Comparison of ENCODE assay signal across 13 mouse cellular contexts in the genomic region with DNA sequence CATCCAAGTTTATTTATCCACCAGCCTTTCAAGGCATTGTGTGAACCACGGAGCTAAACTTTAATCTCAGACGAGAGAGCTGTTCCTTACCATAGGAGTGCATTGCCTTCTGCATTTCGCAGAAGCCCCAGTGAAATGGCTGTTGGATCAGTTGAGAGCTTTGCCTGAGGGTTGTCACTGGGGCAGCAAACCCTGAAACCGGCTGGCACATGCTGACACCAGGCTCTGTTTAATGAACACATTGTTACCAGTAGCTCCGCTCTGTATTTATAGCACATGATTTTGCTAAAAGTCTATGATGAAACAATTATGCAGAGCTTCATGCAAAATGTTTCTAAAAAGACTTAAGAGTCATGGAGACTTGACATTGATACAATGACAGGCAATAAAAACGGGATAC.
"Had no signal": no experiment of that assay in that cellular context is flagged by ENCODE, and none has a peak within 500 bp of the region (broad histone marks: within the 10 kb centered on the region; RNA-seq: fewer than 3 reads in every experiment).

No protein-coding gene starts in this region.

- H3K36me3 ChIP-seq: liver, embryonic 13.5 days had no signal

- DNase-seq: kidney, adult 2 months; kidney, postnatal 25 days; liver, embryonic 13.5 days; lung, adult 2 months; lung, postnatal 14 days; lung, postnatal 4 days; midbrain, embryonic 14.5 days; right cerebral cortex, postnatal 4 days; thymus, adult 2 months; thymus, postnatal 14 days; thymus, postnatal 4 days had no signal

- H3K27ac ChIP-seq: kidney, postnatal 0 days; left cerebral cortex, adult 2 months; liver, embryonic 13.5 days had no signal

- H3K9me3 ChIP-seq: liver, embryonic 13.5 days had no signal

- H3K4me3 ChIP-seq: left cerebral cortex, adult 2 months; liver, embryonic 13.5 days had no signal
